Mouse (Mus musculus) kidney, postnatal 36 days (tissue): ENCODE measurements around the gene Tmem268.

Source experiments
- DNase-seq, 2 experiments: peaks; one replicate each; pipeline ENCODE4 v3.0.0; 2021 to 2022; ENCODE audit warnings: mixed read lengths in 2 of 2

Gene Tmem268

DNA sequence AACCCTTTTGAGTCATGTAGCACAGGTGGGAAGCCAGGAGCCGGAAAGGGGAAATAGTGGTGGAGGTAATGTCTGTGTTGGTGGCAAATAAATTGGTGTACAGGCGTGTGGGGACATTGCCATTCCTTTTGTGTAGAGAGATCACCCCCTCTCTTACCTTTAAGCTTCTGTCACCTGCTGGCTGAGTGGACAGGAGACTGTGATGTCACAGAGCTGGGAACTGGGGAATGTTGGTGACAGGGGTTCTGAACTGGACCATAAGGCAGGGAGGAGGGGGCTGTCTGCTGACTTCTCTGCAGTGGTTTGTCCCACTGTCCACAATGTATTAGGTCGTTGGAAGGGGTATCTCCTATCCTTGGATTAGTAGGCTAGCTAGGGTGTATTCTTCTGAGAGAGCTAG, 46.4 kb downstream of the Tmem268 start, which contains the start of gene Gm11213:
Gene Gm11213 (minus strand): TSS at position 317 of the 400 bp plus-strand sequence.
- DNase-seq: no peak

DNA sequence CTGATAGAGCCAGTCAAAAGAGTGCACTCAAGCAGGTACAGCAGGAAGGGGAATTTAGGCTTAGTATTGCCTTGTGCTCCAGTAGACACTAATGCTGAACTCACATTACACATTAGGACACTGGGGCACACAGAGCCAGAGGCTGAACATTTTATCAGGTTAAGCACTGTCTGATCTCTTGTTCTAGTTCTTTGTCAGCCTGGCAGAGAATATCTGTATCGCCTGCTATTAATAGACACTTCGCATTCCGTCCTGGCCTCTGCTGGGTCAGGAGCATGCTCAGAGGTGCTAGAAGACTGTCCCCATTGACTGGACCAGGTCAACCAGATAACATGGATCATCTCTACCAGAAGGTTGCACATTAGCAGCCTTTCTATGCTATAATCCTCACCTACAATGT, 47.0 kb downstream of the Tmem268 start:
- no peak for DNase-seq

- no peak for DNase-seq
These were observed 47.4 kb downstream of the Tmem268 start for GRCm38 (mm10) chr4:63605968-63606367.

- DNase-seq: no peak
These were observed 49.8 kb downstream of the Tmem268 start for GRCm38 (mm10) chr4:63608391-63608790.

GRCm38 (mm10) chr4:63621861-63622260, 63.3 kb downstream of the Tmem268 start:
- DNase-seq: no peak

DNA sequence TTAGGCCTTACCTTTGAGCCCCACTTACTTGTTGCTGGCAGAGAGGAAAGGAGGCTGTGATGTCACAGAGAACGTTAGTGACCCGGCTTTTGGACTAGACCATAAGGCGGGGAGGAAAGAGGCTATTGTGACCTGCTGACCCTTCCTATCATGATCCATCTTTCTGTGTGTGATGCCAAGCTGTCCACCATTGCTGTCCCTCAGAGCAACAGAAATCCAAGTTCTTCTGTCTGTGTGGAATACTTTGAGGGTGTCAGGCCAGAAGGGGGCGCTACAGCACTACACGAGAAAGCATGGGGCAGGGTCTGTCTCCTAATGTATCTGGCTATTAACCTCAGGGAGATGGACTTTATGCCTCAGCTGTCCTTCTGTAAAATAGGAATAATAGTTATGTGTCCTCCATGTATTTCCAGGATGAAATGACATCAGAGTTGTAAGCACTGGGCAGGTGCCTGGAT, 63.8 kb downstream of the Tmem268 start, which contains the start of gene Tex48:
Gene Tex48 (minus strand): TSS at position 51 of the 458 bp plus-strand sequence.
- peak in 1 of 2 experiments; percentile 48 for DNase-seq

DNA sequence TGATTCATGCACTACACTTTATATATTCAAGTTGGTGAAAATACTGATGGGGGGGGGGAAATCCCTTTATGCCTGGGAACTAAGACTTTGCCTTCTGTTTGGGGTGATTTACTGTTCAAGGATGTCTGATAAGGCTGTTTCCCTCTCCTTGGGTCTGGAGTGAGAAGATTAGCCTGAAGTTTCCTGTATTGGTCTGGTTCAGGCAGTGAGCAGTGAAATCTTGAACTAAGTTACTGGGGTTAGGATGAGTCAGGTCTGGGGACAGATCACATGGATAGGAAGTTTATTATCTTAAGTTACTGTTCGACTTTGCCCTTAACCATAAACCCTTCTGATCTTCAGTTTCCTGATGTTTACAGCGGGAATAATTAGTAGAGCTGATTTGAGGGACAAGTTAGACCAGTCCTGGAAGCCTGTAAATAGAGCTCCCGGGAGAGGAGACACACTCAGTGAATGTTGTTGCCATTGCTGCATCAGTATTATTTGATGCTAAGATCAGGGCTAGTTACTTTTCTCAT, 67.0 kb downstream of the Tmem268 start:
- DNase-seq: no peak

- no peak for DNase-seq
These were observed 68.5 kb downstream of the Tmem268 start for GRCm38 (mm10) chr4:63627111-63627510.

- no peak for DNase-seq
These were observed 74.6 kb downstream of the Tmem268 start for GRCm38 (mm10) chr4:63633181-63633580.
